11 mouse cellular contexts compared by ENCODE assay signal in the genomic region with DNA sequence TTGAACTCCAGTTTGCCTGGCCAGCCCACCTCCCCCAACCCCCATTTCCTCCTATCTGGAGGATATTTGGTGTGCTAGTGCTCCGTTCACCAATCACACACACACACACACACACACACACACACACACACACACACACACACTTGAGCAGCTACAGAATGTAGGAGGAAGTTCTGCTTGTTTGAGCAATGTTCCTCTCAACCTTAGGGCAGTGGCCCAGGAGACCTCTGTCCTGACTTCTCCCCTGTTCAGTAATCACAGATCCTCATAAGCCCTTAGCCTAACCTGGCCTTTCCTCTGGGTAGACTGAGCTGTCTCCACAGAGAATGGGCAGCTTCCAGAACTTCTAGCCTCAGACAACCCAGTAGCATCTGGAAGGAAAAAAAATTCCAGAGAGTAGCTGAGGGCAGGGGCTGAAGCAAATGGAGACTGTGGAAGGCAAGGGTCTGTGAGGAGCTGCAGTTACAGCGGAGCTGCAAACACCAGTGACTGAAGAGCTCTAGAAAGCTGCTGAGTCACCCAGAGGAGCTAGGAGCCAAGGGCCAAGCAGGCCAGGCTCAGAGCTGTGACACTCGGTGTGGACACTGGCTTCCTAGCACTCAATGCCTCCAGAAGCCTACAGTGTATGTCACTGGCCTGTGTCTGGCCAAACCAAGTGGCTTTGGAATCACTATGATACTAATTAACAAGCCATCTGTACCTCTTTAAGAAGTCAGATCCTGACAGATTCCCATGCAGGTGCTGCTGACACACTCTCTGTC. TPM values are rescaled to one million over a fixed set of nuclear protein-coding genes. Genes with fewer than 3 reads are reported as not detected.
DNase-seq lines count a peak whose midpoint lies in the region; ATAC-seq and TF ChIP-seq lines count a peak whose summit lies in the region.
"Had no signal": no experiment of that assay in that cellular context is flagged by ENCODE, and none has a peak within 500 bp of the region (broad histone marks: within the 10 kb centered on the region; RNA-seq: fewer than 3 reads in every experiment).

No protein-coding gene starts in this region.

- H3K4me3 ChIP-seq in forebrain, postnatal 0 days (ENCODE audit: low read depth, low read length): no peak overlapping the region
- H3K4me3 ChIP-seq in forebrain, embryonic 14.5 days (ENCODE audit: low read depth, low read length): no peak overlapping the region
- no peak overlapping the region for H3K4me3 ChIP-seq in lung, adult 2 months (replicated peaks; ENCODE audit: extremely low read depth, low read depth, low read length)
- H3K4me3 ChIP-seq: neural tube, embryonic 12.5 days had no signal

- no peak for TF ChIP-seq CTCF in forebrain, postnatal 0 days (IDR thresholded peaks at IDR 0.05; ENCODE audit: low read depth)
- no peak for TF ChIP-seq CTCF in lung, adult 2 months (IDR thresholded peaks at IDR 0.05; ENCODE audit: insufficient read depth, low read length)

- no peak overlapping the region for H3K27ac ChIP-seq in forebrain, postnatal 0 days (ENCODE audit: low read depth, low read length)
- H3K27ac ChIP-seq in forebrain, embryonic 14.5 days (ENCODE audit: low read depth, low read length): no peak overlapping the region
- H3K27ac ChIP-seq: neural tube, embryonic 12.5 days had no signal

- H3K9me3 ChIP-seq in forebrain, postnatal 0 days (ENCODE audit: low read length): 0 out of 2 replicates have a peak, but pooled peaks cover 6% of the 10 kb centered on the region
- peaks cover 6% of the 10 kb centered on the region; the same call in 1 of the 2 replicates for H3K9me3 ChIP-seq in forebrain, embryonic 14.5 days (replicated peaks; ENCODE audit: control insufficient read depth, low read length)

- H3K4me1 ChIP-seq in forebrain, postnatal 0 days (ENCODE audit: insufficient read depth): no peaks in the 10 kb centered on the region
- no peaks in the 10 kb centered on the region for H3K4me1 ChIP-seq in forebrain, embryonic 14.5 days (ENCODE audit: control insufficient read depth, insufficient read depth, low read length)
- H3K4me1 ChIP-seq in lung, adult 2 months (ENCODE audit: control insufficient read depth, insufficient read depth, low read length): no peaks in the 10 kb centered on the region; the same call in 1 of the 2 replicates
- H3K4me1 ChIP-seq: neural tube, embryonic 12.5 days had no signal

- no peak overlapping the region for H3K9ac ChIP-seq in forebrain, postnatal 0 days
- no peak overlapping the region for H3K9ac ChIP-seq in forebrain, embryonic 14.5 days (ENCODE audit: low read length)
- H3K9ac ChIP-seq: neural tube, embryonic 12.5 days had no signal

- ATAC-seq in forebrain, postnatal 0 days: peak; percentile 20; the same call in 1 of the 2 replicates
- ATAC-seq in forebrain, embryonic 14.5 days: no peak
- ATAC-seq: activated CD4-positive, CD25-positive, alpha-beta regulatory T cell, adult 4 months had no signal

- DNase-seq in forebrain, postnatal 0 days: no peak
- DNase-seq in forebrain, embryonic 14.5 days (ENCODE audit: low spot score): no peak
- peak; percentile 73 for DNase-seq in adipocyte (ENCODE audit: low spot score)
- DNase-seq in gastrocnemius, postnatal 14 days: peak; percentile 24
- DNase-seq in lung, adult 2 months: peak; percentile 59
- DNase-seq in right cerebral cortex, adult 18-20 months: no peak
- DNase-seq in spleen, postnatal 36 days (ENCODE audit: low spot score in 2 of 2): no peak
- no peak for DNase-seq in embryo, embryonic 11 days
- DNase-seq: B cell, adult 2 months had no signal

- H3K27me3 ChIP-seq in forebrain, postnatal 0 days (ENCODE audit: insufficient read depth, low read length): no peaks in the 10 kb centered on the region
- no peaks in the 10 kb centered on the region for H3K27me3 ChIP-seq in forebrain, embryonic 14.5 days (replicated peaks; ENCODE audit: control insufficient read depth, insufficient read depth, low read length)
- H3K27me3 ChIP-seq: neural tube, embryonic 12.5 days had no signal

- intact Hi-C loops in gastrocnemius, postnatal 14 days (cut with DNase I; ENCODE audit: low total_unique reads): no loop called here

- no peak for TF ChIP-seq POLR2A in lung, adult 2 months (IDR thresholded peaks at IDR 0.05; ENCODE audit: borderline replicate concordance, extremely low read depth, low read depth, low read length)

- no peaks in the 10 kb centered on the region for H3K36me3 ChIP-seq in forebrain, postnatal 0 days (ENCODE audit: insufficient read depth)
- H3K36me3 ChIP-seq in forebrain, embryonic 14.5 days (ENCODE audit: control insufficient read depth, insufficient read depth, low read length): no peaks in the 10 kb centered on the region
- H3K36me3 ChIP-seq: neural tube, embryonic 12.5 days had no signal

- WGBS in forebrain, postnatal 0 days: 80% methylated on average over 3 of the region's 3 CpGs
- 76% methylated on average over 3 of the region's 3 CpGs for WGBS in forebrain, embryonic 14.5 days
- 31% methylated on average over 3 of the region's 3 CpGs for WGBS in lung, adult 2 months

- H3K4me2 ChIP-seq in forebrain, postnatal 0 days (ENCODE audit: low read depth): no peak overlapping the region
- H3K4me2 ChIP-seq in forebrain, embryonic 14.5 days (ENCODE audit: low read length): no peak overlapping the region
- H3K4me2 ChIP-seq: neural tube, embryonic 12.5 days had no signal

RNA-seq across cellular contexts. Expression of gene 2810459M11Rik, which starts 7.3 kb away (rescaled TPM):
- 22.6 and 30.5 TPM in 2 replicates for total RNA-seq in forebrain, postnatal 0 days (2014; rRNA removed)
- 9.3 and 13.6 TPM in 2 replicates for polyA plus RNA-seq in forebrain, postnatal 0 days (2015; fragmentation: Nextera tagmentation; extraction: Ambion mirVana)
- polyA plus RNA-seq in forebrain, embryonic 14.5 days (2014; fragmentation: Nextera tagmentation; extraction: Ambion mirVana): 8.8 and 9.5 TPM in 2 replicates
- total RNA-seq in gastrocnemius, postnatal 14 days (2021): under 1 TPM; 0.06 to 0.07 TPM
- 0.63 and 0.83 TPM in 2 replicates for polyA plus RNA-seq in lung, adult 2 months (2012; rRNA removed)

RNA-seq across cellular contexts. Expression of gene Spata3, which starts 21.8 kb away (rescaled TPM):
- total RNA-seq in forebrain, postnatal 0 days (2014; rRNA removed): 0.54 TPM in 1 of 2 replicates, not detected in the other
- polyA plus RNA-seq in forebrain, postnatal 0 days (2015; fragmentation: Nextera tagmentation; extraction: Ambion mirVana): 0.92 and 0.94 TPM in 2 replicates
- polyA plus RNA-seq in forebrain, embryonic 14.5 days (2014; fragmentation: Nextera tagmentation; extraction: Ambion mirVana): 0.45 TPM in 1 of 2 replicates, not detected in the other
- not detected for total RNA-seq in gastrocnemius, postnatal 14 days (2021)
- polyA plus RNA-seq in lung, adult 2 months (2012; rRNA removed): 0.21 TPM in 1 of 2 replicates, not detected in the other
- polyA plus RNA-seq: neural tube, embryonic 12.5 days had no signal

RNA-seq across cellular contexts. Expression of gene Psmd1, which starts 25.8 kb away (rescaled TPM):
- total RNA-seq in forebrain, postnatal 0 days (2014; rRNA removed): 106 and 133 TPM in 2 replicates
- polyA plus RNA-seq in forebrain, postnatal 0 days (2015; fragmentation: Nextera tagmentation; extraction: Ambion mirVana): 164 and 184 TPM in 2 replicates
- polyA plus RNA-seq in forebrain, embryonic 14.5 days (2014; fragmentation: Nextera tagmentation; extraction: Ambion mirVana): 186 and 198 TPM in 2 replicates
- 10 to 100 TPM; 91.4 to 97.4 TPM for total RNA-seq in gastrocnemius, postnatal 14 days (2021)
- polyA plus RNA-seq in lung, adult 2 months (2012; rRNA removed): 32.9 and 52.4 TPM in 2 replicates

Comparison
In these comparisons a context has a peak if more than half of its experiments do, and no peak if none do; other contexts are left out.
1. DNase-seq: peak in adipocyte (single experiment), gastrocnemius, postnatal 14 days (single experiment) and lung, adult 2 months (single experiment); none in forebrain, postnatal 0 days (single experiment), forebrain, embryonic 14.5 days (single experiment), right cerebral cortex, adult 18-20 months (single experiment), spleen, postnatal 36 days (0 of 2) and embryo, embryonic 11 days (single experiment).